Mouse (Mus musculus) kidney, adult 2 months (tissue): Measurements from ENCODE around the gene Prdx2. TPM values are rescaled to one million over a fixed set of nuclear protein-coding genes. Genes with fewer than 3 reads are reported as not detected.

ENCODE experiments used
- DNase-seq: peaks from one replicate; pipeline ENCODE4 v3.0.0; 2021
- H3K27ac ChIP-seq: fragments of 200-500 bp; 2 replicates; pipeline ENCODE4 v1.5.1; 2012; ENCODE audit warnings: low read depth, low read length, control low read depth, inconsistent platforms; ENCODE audit not compliant: insufficient read depth
- H3K27me3 ChIP-seq: fragments of 200-500 bp; replicated peaks from 2 replicates; pipeline ENCODE4 v1.6.1; 2012; ENCODE audit warnings: mild to moderate bottlenecking, moderate library complexity, low read length, inconsistent platforms; ENCODE audit not compliant: control insufficient read depth, insufficient read depth
- H3K36me3 ChIP-seq: fragments of 200-500 bp; 2 replicates; pipeline ENCODE4 v1.6.1; 2012; ENCODE audit warnings: mild to moderate bottlenecking, moderate library complexity, low read length, inconsistent platforms; ENCODE audit not compliant: control insufficient read depth, insufficient read depth
- H3K4me1 ChIP-seq: fragments of 200-500 bp; 2 replicates; pipeline ENCODE4 v1.6.1; 2011; ENCODE audit warnings: low read length; ENCODE audit not compliant: control insufficient read depth, insufficient read depth
- H3K4me3 ChIP-seq: fragments of 200-500 bp; 2 replicates; pipeline ENCODE4 v1.5.1; 2011; ENCODE audit warnings: mild to moderate bottlenecking, low read depth, low read length, control low read depth; ENCODE audit not compliant: insufficient read depth
- CTCF ChIP-seq: fragments of 200-500 bp; conservative IDR thresholded peaks from 2 replicates; pipeline ENCODE4 v1.5.1; 2011; ENCODE audit warnings: low read depth, mild to moderate bottlenecking, control low read depth, low read length, moderate library complexity, mixed read lengths; ENCODE audit not compliant: insufficient read depth, insufficient read length
- POLR2A ChIP-seq: fragments of 200-500 bp; IDR thresholded peaks from one replicate; pipeline ENCODE4 v1.6.1; 2011; ENCODE audit warnings: low read depth, low read length, control low read depth
- WGBS: fragments of 180-500 bp; shearing (Covaris S2); methylation state at CpG from one replicate; pipeline ENCODE4 v1.1.7; 2018; 5-methylcytosine and 5-hydroxymethylcytosine counted together
- polyA plus RNA-seq: library from polyadenylated mRNA; depleted of rRNA; stranded (reverse); fragments of >200 nt; gene quantifications from 2 replicates; pipeline ENCODE4 v1.2.3, GENCODE M21; 2012

Gene Prdx2
- polyA plus RNA-seq, 1 experiment: 376 TPM

- WGBS: 8% methylated on average over 2 of the region's 2 CpGs
- peaks cover 18% of the 10 kb centered on the region for H3K4me1 ChIP-seq
- TF ChIP-seq CTCF (no peak), POLR2A (no peak)
- peak overlapping the region; percentile 55 for H3K27ac ChIP-seq
- peak overlapping the region; percentile 88; the same call in 1 of the 2 replicates for H3K4me3 ChIP-seq
- no peaks in the 10 kb centered on the region for H3K36me3 ChIP-seq
- no peaks in the 10 kb centered on the region for H3K27me3 ChIP-seq
- peak; percentile 67 for DNase-seq
Measured at GRCm38 (mm10) chr8:84968650-84969049, 737 bp upstream of the Prdx2 start.

- TF ChIP-seq POLR2A: no peak
- no peak for TF ChIP-seq CTCF
- peak overlapping the region; percentile 82 for H3K27ac ChIP-seq
- peak overlapping the region; percentile 88 for H3K4me3 ChIP-seq
- no peak for DNase-seq
- no peaks in the 10 kb centered on the region for H3K27me3 ChIP-seq
- 6% methylated on average over 21 of the region's 21 CpGs for WGBS
- peaks cover 21% of the 10 kb centered on the region for H3K4me1 ChIP-seq
- H3K36me3 ChIP-seq: no peaks in the 10 kb centered on the region
Measured at GRCm38 (mm10) chr8:84970135-84970790, 876 bp downstream of the Prdx2 start.

GRCm38 (mm10) chr8:84970913-84971312 lies 1.5 kb downstream of the Prdx2 start:
- TF ChIP-seq POLR2A (no peak), CTCF (no peak)
- H3K27ac ChIP-seq: no peak overlapping the region
- DNase-seq: no peak
- WGBS: 73% methylated on average over 5 of the region's 5 CpGs
- H3K4me1 ChIP-seq: peaks cover 26% of the 10 kb centered on the region
- 0 out of 2 replicates have a peak overlapping the region, but pooled peaks have one; percentile 88 for H3K4me3 ChIP-seq
- H3K36me3 ChIP-seq: no peaks in the 10 kb centered on the region
- H3K27me3 ChIP-seq: no peaks in the 10 kb centered on the region

GRCm38 (mm10) chr8:84973079-84973478 lies 3.7 kb downstream of the Prdx2 start:
- H3K4me3 ChIP-seq: no peak overlapping the region
- DNase-seq: no peak
- no peaks in the 10 kb centered on the region for H3K27me3 ChIP-seq
- WGBS: 76% methylated on average over 1 of the region's 1 CpGs
- no peaks in the 10 kb centered on the region for H3K36me3 ChIP-seq
- TF ChIP-seq POLR2A: no peak
- TF ChIP-seq CTCF: no peak
- peaks cover 22% of the 10 kb centered on the region; the same call in 1 of the 2 replicates for H3K4me1 ChIP-seq
- H3K27ac ChIP-seq: no peak overlapping the region

DNA sequence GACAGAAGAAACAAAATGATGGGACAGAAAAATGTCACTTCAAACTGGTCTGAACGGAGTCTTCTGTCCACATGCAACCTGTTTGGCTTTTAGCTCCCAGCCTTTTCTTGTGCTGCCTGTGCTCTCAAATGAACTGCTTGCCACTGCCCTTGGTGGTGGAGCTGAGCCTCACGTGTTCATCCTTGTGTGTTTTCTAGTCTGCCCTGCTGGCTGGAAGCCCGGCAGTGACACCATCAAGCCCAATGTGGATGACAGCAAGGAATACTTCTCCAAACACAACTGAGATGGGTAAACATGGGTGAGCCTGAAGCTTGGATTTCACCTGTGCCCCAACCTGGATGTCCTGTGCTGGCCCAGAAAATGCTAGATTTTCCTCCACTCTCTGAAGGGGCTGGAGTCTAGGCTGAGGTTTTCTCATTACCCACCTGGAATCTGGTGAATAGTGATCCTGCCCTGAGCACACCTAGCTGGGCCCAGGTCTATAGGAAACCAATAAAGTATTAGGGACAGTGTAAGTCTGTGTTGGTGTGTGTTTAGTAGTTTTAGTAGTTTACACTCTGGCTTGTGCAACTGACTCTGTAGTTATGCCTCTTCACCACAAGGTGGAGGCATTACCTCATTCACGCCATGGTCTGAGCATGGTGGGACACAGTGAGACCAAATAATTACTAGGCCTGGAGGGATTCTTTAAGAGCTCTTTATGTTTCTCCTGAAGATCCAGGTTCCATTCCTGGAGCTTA lies 4.6 kb downstream of the Prdx2 start:
- peak; percentile 91 for TF ChIP-seq CTCF
- no peak for TF ChIP-seq POLR2A
- Histone ChIP-seq H3K27me3 (no peaks in the 10 kb centered on the region), H3K27ac (no peak overlapping the region), H3K4me1 (peaks cover 20% of the 10 kb centered on the region; the same call in 1 of the 2 replicates), H3K4me3 (no peak overlapping the region), H3K36me3 (no peaks in the 10 kb centered on the region)
- DNase-seq: peak; percentile 74
- 44% methylated on average over 4 of the region's 4 CpGs for whole genome bisulfite sequencing

DNA sequence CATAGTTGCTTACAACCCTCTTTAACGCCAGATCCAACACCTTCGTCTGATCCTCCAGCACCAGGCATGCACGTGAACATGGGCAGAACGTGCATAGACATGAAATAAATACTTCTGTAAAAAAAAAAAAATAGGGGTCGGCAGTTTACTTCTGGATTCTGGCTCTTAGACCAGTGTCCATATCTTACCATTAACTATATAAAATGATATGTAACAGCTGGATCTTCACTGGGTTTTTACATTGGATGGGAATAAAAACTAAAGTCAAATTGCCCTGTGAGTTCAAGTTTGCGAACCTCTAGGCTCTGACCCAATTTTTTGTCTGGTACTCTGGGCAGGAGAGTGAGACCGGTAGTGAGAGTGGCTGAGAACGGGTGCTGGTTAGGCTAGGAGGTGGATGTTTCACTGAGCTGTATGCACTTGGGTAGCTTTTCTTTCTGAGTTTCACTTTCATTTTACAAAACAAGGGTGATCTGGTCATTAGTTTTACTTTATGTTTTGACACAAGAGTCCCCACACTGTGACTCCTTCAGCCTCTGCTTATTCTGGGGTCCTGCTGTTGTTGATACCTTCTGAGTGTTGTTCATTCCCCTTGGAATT lies 5.3 kb downstream of the Prdx2 start:
- TF ChIP-seq CTCF: no peak
- TF ChIP-seq POLR2A: no peak
- Histone ChIP-seq H3K27ac (no peak overlapping the region), H3K4me1 (peaks cover 26% of the 10 kb centered on the region; the same call in 1 of the 2 replicates), H3K4me3 (no peak overlapping the region), H3K36me3 (no peaks in the 10 kb centered on the region), H3K27me3 (no peaks in the 10 kb centered on the region)
- 72% methylated on average over 8 of the region's 8 CpGs for WGBS
- DNase-seq: no peak

DNA sequence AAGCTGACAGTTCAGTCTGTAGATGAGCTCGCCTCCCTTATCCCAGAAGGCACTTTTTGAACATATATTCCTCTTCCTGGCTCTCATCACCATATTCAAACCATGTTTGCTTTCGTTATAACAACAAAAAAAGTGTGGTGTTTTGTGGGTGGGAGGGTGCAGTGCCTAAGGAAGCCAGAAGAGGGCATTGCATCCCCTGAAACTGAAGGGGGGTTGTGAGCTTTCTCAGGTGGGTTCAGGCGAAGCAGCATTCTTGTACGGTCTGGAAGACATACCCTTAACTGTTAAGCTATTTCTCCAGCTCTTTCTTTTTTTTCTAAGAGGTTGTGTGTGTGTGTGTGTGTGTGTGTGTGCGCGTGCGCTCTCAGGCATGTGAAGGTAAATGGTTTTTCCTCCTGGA lies 6.0 kb downstream of the Prdx2 start:
- peak overlapping the region; percentile 43; the same call in 1 of the 2 replicates for H3K4me3 ChIP-seq
- peak; percentile 75 for DNase-seq
- TF ChIP-seq POLR2A: no peak
- TF ChIP-seq CTCF: peak; percentile 87
- peaks cover 24% of the 10 kb centered on the region; the same call in 1 of the 2 replicates for H3K4me1 ChIP-seq
- WGBS: 31% methylated on average over 7 of the region's 7 CpGs
- no peaks in the 10 kb centered on the region for H3K36me3 ChIP-seq
- no peaks in the 10 kb centered on the region for H3K27me3 ChIP-seq
- H3K27ac ChIP-seq: peak overlapping the region; percentile 80
